Mouse (Mus musculus): ENCODE results near the gene Nps. TPM values are rescaled to one million over a fixed set of nuclear protein-coding genes. Genes with fewer than 3 reads are reported as not detected.

Gene Nps
- total and polyA plus RNA-seq, 3 experiments, result not detected

GRCm38 (mm10) chr7:135244171-135244880, 14.2 kb upstream of the Nps start:
- H3K27me3 ChIP-seq (ENCODE audit: control insufficient read depth in 1 of 2, insufficient read depth in 2 of 2, low read length in 2 of 2), result no peaks in the 10 kb centered on the region
- no peaks in the 10 kb centered on the region for H3K36me3 ChIP-seq (ENCODE audit: control insufficient read depth in 1 of 2, insufficient read depth in 2 of 2, low read length in 2 of 2)
- H3K4me1 ChIP-seq (ENCODE audit: control insufficient read depth in 1 of 2, insufficient read depth in 2 of 2, low read length in 2 of 2), result no peaks in the 10 kb centered on the region
- H3K4me3 ChIP-seq (ENCODE audit: control insufficient read depth in 1 of 2, insufficient read depth in 1 of 2, low read depth in 2 of 2, low read length in 2 of 2), result no peak overlapping the region
- TF ChIP-seq NELFE (IDR thresholded peaks at IDR 0.05; ENCODE audit: low read depth, low read length) (no peak), NRF1 (IDR thresholded peaks at IDR 0.05; ENCODE audit: insufficient read depth, low read depth, low read length, poor library complexity, severe bottlenecking) (no peak), MYC (IDR thresholded peaks at IDR 0.05; ENCODE audit: low read depth, low read length) (no peak), SIN3A (IDR thresholded peaks at IDR 0.05; ENCODE audit: low read length) (no peak), USF2 (IDR thresholded peaks at IDR 0.05; ENCODE audit: borderline replicate concordance in 1 of 2, insufficient read depth in 1 of 2, low read depth in 1 of 2, low read length in 2 of 2) (no peak), POLR2A (IDR thresholded peaks at IDR 0.05; ENCODE audit: control insufficient read depth in 1 of 2, insufficient read depth in 1 of 2, low read depth in 1 of 2, low read length in 2 of 2, poor library complexity in 1 of 2) (no peak), MAFK (IDR thresholded peaks at IDR 0.05; ENCODE audit: borderline replicate concordance, low read depth, low read length) (no peak), MEF2A (IDR thresholded peaks at IDR 0.05; ENCODE audit: extremely low read depth, insufficient replicate concordance, low read depth, low read length, poor library complexity, severe bottlenecking) (no peak), CHD2 (IDR thresholded peaks at IDR 0.05; ENCODE audit: low read length) (no peak), ZKSCAN1 (IDR thresholded peaks at IDR 0.05; ENCODE audit: low read depth, low read length) (no peak)
- DNase-seq (ENCODE audit: low read depth, low spot score), result no peak
- H3K9ac ChIP-seq (ENCODE audit: control insufficient read depth, low read depth, low read length, poor library complexity, severe bottlenecking), result no peak overlapping the region
- no peaks in the 10 kb centered on the region for H3K79me2 ChIP-seq (ENCODE audit: control insufficient read depth, insufficient read depth, low read length, poor library complexity)
- no peaks in the 10 kb centered on the region for H3K9me3 ChIP-seq (replicated peaks; ENCODE audit: insufficient read depth, low read length)
- no peak overlapping the region for H3K27ac ChIP-seq (ENCODE audit: control insufficient read depth, low read depth, low read length)

- Histone ChIP-seq H3K9ac (ENCODE audit: control insufficient read depth, low read depth, low read length, poor library complexity, severe bottlenecking) (no peak overlapping the region), H3K27ac (ENCODE audit: control insufficient read depth, low read depth, low read length) (no peak overlapping the region), H3K79me2 (ENCODE audit: control insufficient read depth, insufficient read depth, low read length, poor library complexity) (no peaks in the 10 kb centered on the region), H3K36me3 (ENCODE audit: control insufficient read depth in 1 of 2, insufficient read depth in 2 of 2, low read length in 2 of 2) (no peaks in the 10 kb centered on the region), H3K27me3 (ENCODE audit: control insufficient read depth in 1 of 2, insufficient read depth in 2 of 2, low read length in 2 of 2) (no peaks in the 10 kb centered on the region), H3K9me3 (replicated peaks; ENCODE audit: insufficient read depth, low read length) (no peaks in the 10 kb centered on the region), H3K4me1 (ENCODE audit: control insufficient read depth in 1 of 2, insufficient read depth in 2 of 2, low read length in 2 of 2) (no peaks in the 10 kb centered on the region), H3K4me3 (ENCODE audit: control insufficient read depth in 1 of 2, insufficient read depth in 1 of 2, low read depth in 2 of 2, low read length in 2 of 2) (no peak overlapping the region)
- TF ChIP-seq KAT2A (conservative IDR thresholded peaks at IDR 0.05; ENCODE audit: low read depth, low read length) (no peak), JUND (IDR thresholded peaks at IDR 0.05; ENCODE audit: low read depth, low read length) (no peak), ETS1 (IDR thresholded peaks at IDR 0.05; ENCODE audit: low read depth, low read length) (no peak), TCF12 (IDR thresholded peaks at IDR 0.05; ENCODE audit: low read depth, low read length) (no peak), MEF2A (IDR thresholded peaks at IDR 0.05; ENCODE audit: extremely low read depth, insufficient replicate concordance, low read depth, low read length, poor library complexity, severe bottlenecking) (no peak), CTCF (IDR thresholded peaks at IDR 0.05 in 2 of 3, conservative IDR thresholded peaks at IDR 0.05 in 1 of 3; ENCODE audit: control insufficient read depth in 1 of 3, insufficient read depth in 1 of 3, low read depth in 2 of 3, low read length in 3 of 3, poor library complexity in 1 of 3, severe bottlenecking in 1 of 3) (no peak), TBP (IDR thresholded peaks at IDR 0.05; ENCODE audit: low read depth, low read length) (no peak), EP300 (IDR thresholded peaks at IDR 0.05; ENCODE audit: low read depth in 1 of 2, low read length in 2 of 2) (no peak), ELF1 (IDR thresholded peaks at IDR 0.05; ENCODE audit: low read depth, low read length) (no peak), POLR2A (IDR thresholded peaks at IDR 0.05; ENCODE audit: control insufficient read depth in 1 of 2, insufficient read depth in 1 of 2, low read depth in 1 of 2, low read length in 2 of 2, poor library complexity in 1 of 2) (no peak), USF2 (IDR thresholded peaks at IDR 0.05; ENCODE audit: borderline replicate concordance in 1 of 2, insufficient read depth in 1 of 2, low read depth in 1 of 2, low read length in 2 of 2) (no peak), MAFK (IDR thresholded peaks at IDR 0.05; ENCODE audit: borderline replicate concordance, low read depth, low read length) (no peak), POLR2AphosphoS5 (IDR thresholded peaks at IDR 0.05; ENCODE audit: borderline replicate concordance, low read depth, low read length) (no peak), ZNF384 (IDR thresholded peaks at IDR 0.05; ENCODE audit: low read depth, low read length) (no peak), GABPA (IDR thresholded peaks at IDR 0.05; ENCODE audit: low read depth, low read length) (no peak), MYB (IDR thresholded peaks at IDR 0.05; ENCODE audit: low read depth, low read length) (no peak), MYC (IDR thresholded peaks at IDR 0.05; ENCODE audit: low read depth, low read length) (no peak), ZKSCAN1 (IDR thresholded peaks at IDR 0.05; ENCODE audit: low read depth, low read length) (no peak), CHD2 (IDR thresholded peaks at IDR 0.05; ENCODE audit: low read length) (no peak), SMC3 (IDR thresholded peaks at IDR 0.05; ENCODE audit: low read depth, low read length) (no peak)
- no peak for DNase-seq (ENCODE audit: low read depth, low spot score)
Observed at GRCm38 (mm10) chr7:135246386-135246785, 12.1 kb upstream of the Nps start.
